Mouse (Mus musculus) olfactory bulb, adult 2 months (tissue): ENCODE data around the gene Cmas. TPM values are rescaled to one million over a fixed set of nuclear protein-coding genes. Genes with fewer than 3 reads are reported as not detected.

ENCODE experiments used
- H3K27ac ChIP-seq: fragments of 200-500 bp; 2 replicates; pipeline ENCODE4 v1.5.1; 2012; ENCODE audit warnings: low read depth, low read length; ENCODE audit not compliant: insufficient read depth
- H3K4me1 ChIP-seq: fragments of 200-500 bp; 2 replicates; pipeline ENCODE4 v1.6.1; 2012; ENCODE audit warnings: low read length; ENCODE audit not compliant: control insufficient read depth, insufficient read depth
- H3K4me3 ChIP-seq: fragments of 200-500 bp; 2 replicates; pipeline ENCODE4 v1.5.1; 2012; ENCODE audit warnings: mild to moderate bottlenecking, low read depth, low read length, moderate library complexity; ENCODE audit not compliant: insufficient read depth
- CTCF ChIP-seq: fragments of 200-500 bp; IDR thresholded peaks from 2 replicates; pipeline ENCODE4 v1.5.1; 2012; ENCODE audit warnings: low read depth, mild to moderate bottlenecking, low read length, moderate library complexity; ENCODE audit not compliant: insufficient read depth
- POLR2A ChIP-seq: fragments of 200-500 bp; IDR thresholded peaks from 2 replicates; pipeline ENCODE4 v1.6.1; 2012; ENCODE audit warnings: mild to moderate bottlenecking, low read depth, low read length, moderate library complexity; ENCODE audit not compliant: insufficient read depth
- WGBS: fragments of 180-500 bp; shearing (Covaris S2); methylation state at CpG from one replicate; pipeline ENCODE4 v1.1.7; 2018; 5-methylcytosine and 5-hydroxymethylcytosine counted together
- polyA plus RNA-seq: library from polyadenylated mRNA; stranded (reverse); fragments of >200 nt; gene quantifications from 2 replicates; pipeline ENCODE4 v1.2.4, GENCODE M21; 2012; ENCODE audit warnings: low replicate concordance; ENCODE audit not compliant: missing spikeins, insufficient read depth, insufficient read length

Gene Cmas
- polyA plus RNA-seq, 1 experiment = not detected

GRCm38 (mm10) chr6:142721731-142722130 lies 34.8 kb upstream of the Cmas start:
- H3K27ac ChIP-seq = no peak overlapping the region
- 80% methylated on average over 8 of the region's 8 CpGs for WGBS
- no peak overlapping the region for H3K4me3 ChIP-seq
- no peak for TF ChIP-seq CTCF
- no peak for TF ChIP-seq POLR2A
- H3K4me1 ChIP-seq = no peaks in the 10 kb centered on the region

GRCm38 (mm10) chr6:142726032-142726431 lies 30.5 kb upstream of the Cmas start:
- WGBS = 87% methylated on average over 4 of the region's 4 CpGs

GRCm38 (mm10) chr6:142732567-142733290 lies 23.8 kb upstream of the Cmas start:
- TF ChIP-seq POLR2A (no peak), CTCF (no peak)
- H3K4me3 ChIP-seq = no peak overlapping the region
- no peak overlapping the region for H3K27ac ChIP-seq
- H3K4me1 ChIP-seq = no peaks in the 10 kb centered on the region
- 27% methylated on average over 14 of the region's 14 CpGs for WGBS

More at GRCm38 (mm10) chr6:142726032-142726431, 30.5 kb upstream of the Cmas start:
- Histone ChIP-seq H3K4me3 (no peak overlapping the region), H3K27ac (no peak overlapping the region), H3K4me1 (no peaks in the 10 kb centered on the region)
- TF ChIP-seq CTCF = no peak
- TF ChIP-seq POLR2A = no peak

DNA sequence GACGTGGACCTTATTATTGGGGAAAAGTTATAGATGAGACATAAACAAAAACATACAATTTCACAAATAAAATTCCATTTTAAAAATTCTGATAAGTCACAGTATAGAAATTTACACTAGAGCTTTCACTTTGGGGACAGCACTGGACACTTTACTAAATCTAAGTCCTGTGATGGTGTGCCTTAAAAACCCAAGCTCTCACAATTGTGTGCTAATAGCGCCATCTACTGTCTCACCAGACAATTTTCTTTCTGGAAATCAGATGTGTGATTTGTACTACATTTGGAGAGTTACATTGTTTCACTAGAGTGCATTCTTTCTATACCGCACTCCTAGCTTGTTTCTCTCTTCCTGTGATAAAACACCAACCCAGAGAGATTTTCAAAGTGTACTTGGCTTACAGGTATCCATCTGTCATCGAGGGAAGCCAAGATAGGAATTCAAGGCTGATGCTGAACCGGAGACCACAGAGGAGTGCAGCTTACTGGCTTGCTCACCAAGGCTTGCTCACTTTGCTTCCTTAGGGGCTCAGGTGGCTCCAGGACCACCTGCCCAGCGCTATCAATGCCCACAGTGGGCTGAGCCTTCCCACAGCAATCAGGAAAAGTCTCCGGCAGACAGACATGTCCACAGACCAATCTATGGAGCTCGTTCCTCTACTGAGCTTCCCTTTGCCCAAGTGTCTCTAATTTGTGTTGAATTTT lies 21.0 kb upstream of the Cmas start:
- H3K4me3 ChIP-seq = no peak overlapping the region
- H3K27ac ChIP-seq = no peak overlapping the region
- 48% methylated on average over 8 of the region's 8 CpGs for WGBS
- H3K4me1 ChIP-seq = no peaks in the 10 kb centered on the region
- TF ChIP-seq POLR2A (no peak), CTCF (no peak)

DNA sequence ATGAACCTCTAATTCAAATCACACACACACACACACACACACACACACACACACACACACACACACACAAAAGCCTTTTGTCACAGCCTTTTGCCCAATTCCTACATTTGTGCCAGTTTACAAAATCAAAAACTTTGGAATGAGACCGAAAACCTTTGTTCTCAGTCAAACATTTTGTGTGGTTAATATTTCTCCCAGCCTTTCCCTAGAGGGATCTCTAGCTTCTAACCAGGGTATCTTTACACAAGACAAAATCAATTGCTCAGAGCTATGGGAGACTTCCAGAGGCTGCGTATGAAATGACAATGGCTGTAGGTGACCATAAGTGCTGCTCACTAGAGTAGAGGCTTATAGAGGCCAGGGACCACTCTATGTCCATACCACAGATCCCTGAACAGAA lies 18.3 kb upstream of the Cmas start:
- Histone ChIP-seq H3K4me1 (no peaks in the 10 kb centered on the region), H3K4me3 (no peak overlapping the region), H3K27ac (no peak overlapping the region)
- 98% methylated on average over 2 of the region's 2 CpGs for WGBS
- TF ChIP-seq CTCF (no peak), POLR2A (no peak)

- no peak overlapping the region for H3K27ac ChIP-seq
- H3K4me3 ChIP-seq = no peak overlapping the region
- H3K4me1 ChIP-seq = no peaks in the 10 kb centered on the region
- WGBS = 86% methylated on average over 6 of the region's 6 CpGs
- TF ChIP-seq POLR2A (no peak), CTCF (no peak)
Observed at GRCm38 (mm10) chr6:142738637-142739036, 17.8 kb upstream of the Cmas start.

DNA sequence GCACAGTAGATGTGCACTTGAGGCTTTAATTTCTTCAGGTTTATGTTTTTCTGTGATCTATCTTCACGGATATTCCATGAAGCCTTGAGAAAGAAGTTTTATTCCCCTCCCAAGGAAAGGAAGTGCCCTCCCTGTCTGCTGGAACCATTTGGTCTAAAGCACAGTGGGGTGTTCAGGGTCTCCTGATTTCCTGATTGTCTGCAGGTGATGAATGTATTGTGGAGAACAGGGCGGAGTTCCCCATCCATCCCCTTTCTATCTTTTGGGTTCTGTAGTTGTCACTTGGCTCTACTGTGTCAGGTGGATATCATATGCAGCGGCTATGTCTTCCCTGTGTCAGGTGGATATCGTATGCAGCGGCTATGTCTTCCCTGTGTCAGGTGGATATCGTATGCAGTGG lies 14.7 kb upstream of the Cmas start:
- TF ChIP-seq POLR2A = no peak
- no peak for TF ChIP-seq CTCF
- Histone ChIP-seq H3K4me1 (no peaks in the 10 kb centered on the region), H3K27ac (no peak overlapping the region), H3K4me3 (no peak overlapping the region)
- 86% methylated on average over 6 of the region's 6 CpGs for WGBS

DNA sequence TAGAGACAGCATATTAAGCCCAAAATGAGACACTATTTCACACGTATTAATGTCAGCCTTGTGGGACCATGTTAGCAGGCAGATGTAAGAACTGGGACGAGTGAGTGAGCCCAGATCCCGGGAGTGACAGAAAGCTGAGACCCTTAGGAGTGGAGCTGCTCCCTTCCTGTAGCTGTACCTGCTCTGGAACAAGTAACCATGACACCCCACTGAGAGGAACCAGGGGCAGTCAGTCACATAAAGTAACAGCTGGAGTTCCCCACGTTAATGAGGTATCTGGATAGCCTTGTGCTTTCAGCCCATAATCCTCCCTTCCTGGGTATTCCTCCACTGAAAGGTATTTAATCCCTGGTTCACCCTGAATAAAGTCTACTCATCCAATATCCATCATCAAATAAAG lies 13.3 kb upstream of the Cmas start:
- TF ChIP-seq CTCF (no peak), POLR2A (no peak)
- Histone ChIP-seq H3K4me1 (no peaks in the 10 kb centered on the region), H3K4me3 (no peak overlapping the region), H3K27ac (no peak overlapping the region)
- 63% methylated on average over 4 of the region's 4 CpGs for WGBS

GRCm38 (mm10) chr6:142745484-142745883 lies 11.0 kb upstream of the Cmas start:
- no peak overlapping the region for H3K27ac ChIP-seq
- TF ChIP-seq CTCF (no peak), POLR2A (no peak)
- 93% methylated on average over 5 of the region's 5 CpGs for WGBS
- no peaks in the 10 kb centered on the region for H3K4me1 ChIP-seq
- H3K4me3 ChIP-seq = no peak overlapping the region
